Mouse (Mus musculus) cerebral cortex, adult 2 months (tissue): ENCODE results near the gene Il33.

ENCODE experiments used
- WGBS: fragments of 180-500 bp; shearing (Covaris S2); methylation state at CpG from one replicate; pipeline ENCODE4 v1.1.7; 2018; 5-methylcytosine and 5-hydroxymethylcytosine counted together

Il33 gene

GRCm38 (mm10) chr19:29924638-29925258 lies at the start of gene Il33:
TSS of gene Il33 (plus strand) at chr19:29925114.
- 24% methylated on average over 10 of the region's 10 CpGs for WGBS

DNA sequence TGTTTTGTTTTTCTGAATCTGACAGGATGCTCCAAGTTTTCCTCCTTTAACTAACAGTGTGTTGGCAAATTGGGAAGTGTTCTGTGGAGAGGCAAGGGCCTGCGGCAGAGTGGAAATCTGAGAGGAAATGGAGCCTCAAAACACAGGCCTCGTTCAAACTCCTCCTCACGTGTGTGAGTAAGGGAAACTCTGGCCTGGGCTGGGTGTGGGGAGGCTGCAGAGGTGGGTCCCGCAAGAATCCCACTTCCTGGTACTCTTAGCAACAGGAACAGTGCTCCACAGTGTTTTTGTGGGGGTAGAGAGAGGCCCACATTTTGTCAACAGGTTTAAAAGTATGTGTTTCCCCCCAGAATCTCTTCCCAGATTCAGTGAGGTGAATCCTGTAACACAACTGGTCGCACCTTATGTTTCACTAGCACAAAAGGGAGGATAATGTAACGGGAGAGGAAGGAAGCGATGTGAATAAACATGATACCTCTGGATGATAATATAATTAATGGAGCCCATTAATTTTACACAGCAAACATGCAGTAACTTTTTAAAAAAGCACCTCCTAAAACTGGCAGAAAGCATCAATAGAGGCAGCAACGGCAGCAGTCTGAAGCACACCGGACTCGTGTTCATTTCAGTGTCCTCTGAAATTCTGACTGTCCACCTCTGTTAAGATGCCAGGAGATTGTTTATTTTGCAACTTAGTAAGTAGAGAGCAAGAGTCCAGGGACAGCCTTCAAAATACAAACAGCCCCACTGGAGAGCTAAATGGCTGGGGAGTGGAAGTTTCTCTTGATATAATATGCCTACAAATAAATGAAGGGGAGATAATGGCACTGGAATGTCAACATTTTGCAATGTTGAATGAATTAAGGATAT lies 47.3 kb upstream of the Il33 start:
- WGBS = 76% methylated on average over 10 of the region's 10 CpGs

GRCm38 (mm10) chr19:29878896-29879504 lies 45.9 kb upstream of the Il33 start:
- WGBS = 92% methylated on average over 8 of the region's 8 CpGs

DNA sequence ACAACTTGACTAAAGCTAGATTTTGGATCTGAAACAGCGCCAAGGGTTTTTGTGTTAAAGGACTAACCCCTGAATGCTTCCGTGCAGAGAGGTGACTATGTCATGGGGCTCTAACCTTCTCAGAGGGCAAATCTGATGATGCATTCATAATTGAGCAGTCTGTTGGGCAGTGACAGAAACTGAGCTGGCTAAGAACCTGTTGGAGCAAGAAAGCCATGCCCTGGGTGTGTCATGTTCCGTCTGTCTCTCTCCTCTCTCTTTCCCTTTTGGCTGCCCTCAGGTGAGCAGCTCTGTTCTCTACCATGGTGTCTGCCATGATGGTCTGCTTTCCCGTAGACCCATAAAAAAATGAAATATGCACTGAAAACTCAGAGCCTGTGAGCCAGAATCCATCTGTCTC lies 44.0 kb upstream of the Il33 start:
- 84% methylated on average over 4 of the region's 4 CpGs for WGBS

DNA sequence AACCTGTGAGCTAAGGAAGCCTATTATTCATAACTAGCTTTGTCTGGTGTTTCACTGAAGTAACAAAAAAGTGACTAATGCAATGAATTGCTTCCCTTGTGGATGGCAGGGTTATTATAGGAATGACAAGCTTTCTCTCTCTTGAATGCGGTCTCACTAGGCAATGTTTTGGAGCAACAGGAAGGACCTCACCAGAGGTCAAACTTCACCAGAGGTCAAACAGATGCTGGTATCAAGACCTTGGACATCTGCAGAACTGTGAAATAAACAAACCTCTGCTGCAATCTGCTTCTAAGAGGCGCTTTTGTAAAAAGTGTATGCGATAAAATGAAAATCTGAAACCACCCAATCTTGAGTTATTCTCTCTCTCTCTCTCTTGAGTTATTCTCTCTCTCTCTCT lies 42.2 kb upstream of the Il33 start:
- WGBS = 80% methylated on average over 3 of the region's 3 CpGs

- 70% methylated on average over 6 of the region's 6 CpGs for WGBS
Observed at GRCm38 (mm10) chr19:29885548-29885947, 39.4 kb upstream of the Il33 start.

DNA sequence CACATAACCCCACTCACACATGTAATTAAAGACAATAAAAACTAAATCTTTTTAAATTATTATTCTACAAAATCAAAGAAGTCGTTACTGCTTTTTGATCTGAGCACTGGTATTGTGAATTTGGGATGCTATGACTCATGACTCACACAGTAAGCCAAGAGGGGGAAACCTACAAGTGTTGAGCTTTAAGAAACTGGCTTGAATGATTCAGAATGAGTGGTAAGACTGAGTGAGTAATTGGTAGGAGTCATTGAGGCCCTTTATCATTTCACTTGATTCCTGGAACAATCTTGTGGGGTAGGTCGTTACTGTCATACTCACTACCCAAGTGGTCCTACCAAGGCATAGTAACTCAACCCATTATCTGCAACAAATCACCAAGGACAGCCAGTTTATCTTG lies 37.4 kb upstream of the Il33 start:
- WGBS = 49% methylated on average over 2 of the region's 2 CpGs

- WGBS = 71% methylated on average over 6 of the region's 6 CpGs
Observed at GRCm38 (mm10) chr19:29888946-29889345, 36.0 kb upstream of the Il33 start.

DNA sequence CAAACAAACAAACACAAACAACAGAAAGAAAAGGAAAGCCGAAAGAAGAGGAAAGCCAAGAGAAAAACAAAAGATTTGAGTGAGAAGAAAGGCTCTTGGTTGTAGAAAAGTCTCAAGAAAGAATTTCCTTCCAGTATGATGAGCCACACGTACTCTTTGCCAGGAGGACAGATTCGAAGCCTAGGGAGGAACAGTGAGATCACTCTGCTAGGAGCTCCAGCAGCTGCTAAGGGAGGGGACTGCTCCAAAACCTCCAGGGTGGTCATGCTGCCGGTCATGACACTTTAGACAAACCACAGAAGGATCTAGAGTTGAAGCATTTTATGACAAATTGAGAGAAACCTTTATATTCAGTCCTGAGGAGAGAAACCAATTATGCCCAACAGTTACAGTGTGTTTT lies 32.9 kb upstream of the Il33 start:
- 74% methylated on average over 4 of the region's 4 CpGs for WGBS

- WGBS = 82% methylated on average over 6 of the region's 6 CpGs
Observed at GRCm38 (mm10) chr19:29892786-29893185, 32.1 kb upstream of the Il33 start.

DNA sequence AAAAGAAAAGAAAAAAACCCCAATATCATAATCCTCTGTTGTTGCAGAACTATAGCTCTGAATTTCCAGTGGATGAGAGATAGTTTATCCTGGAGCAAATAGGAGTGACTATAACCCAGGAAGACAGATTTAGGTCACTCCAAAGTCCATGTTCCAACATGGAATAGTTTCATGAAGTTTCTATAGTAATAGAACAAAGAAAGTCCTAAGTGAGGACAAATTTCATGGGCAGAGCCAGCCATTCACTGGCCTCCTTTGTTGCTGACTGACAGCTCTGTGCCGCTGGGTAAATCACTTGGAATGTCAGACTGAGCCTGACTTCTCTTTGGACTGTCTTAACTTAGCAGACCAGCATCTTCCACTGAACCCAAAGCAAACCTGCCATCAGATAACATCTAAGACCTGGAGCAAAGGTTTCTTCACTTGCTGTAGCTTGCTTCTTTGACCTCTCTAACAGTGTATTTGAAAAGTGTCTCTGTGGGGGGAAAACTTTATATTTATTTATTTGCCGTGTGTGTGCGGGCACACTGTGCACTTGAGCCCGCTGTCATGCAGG lies 31.1 kb upstream of the Il33 start:
- WGBS = 81% methylated on average over 4 of the region's 4 CpGs

DNA sequence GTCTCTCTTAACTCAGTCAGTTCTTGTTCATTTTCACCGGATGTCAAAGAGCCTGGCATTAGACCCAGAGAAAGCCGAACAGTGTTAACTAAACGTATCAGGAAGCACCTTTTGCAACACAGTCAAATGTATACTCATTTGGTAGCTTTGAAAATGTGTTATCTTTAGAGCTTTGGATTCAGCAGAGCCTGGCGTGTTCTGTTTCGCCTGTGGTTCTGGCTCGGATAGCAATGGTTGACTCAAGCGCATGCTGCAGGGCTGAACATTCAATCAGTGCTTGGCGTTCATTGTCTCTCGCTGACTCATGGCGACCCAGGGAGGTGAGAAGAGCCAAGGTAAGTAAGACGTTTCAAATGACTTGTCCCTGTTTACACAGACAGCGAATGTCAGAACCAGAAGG lies 30.5 kb upstream of the Il33 start:
- 80% methylated on average over 12 of the region's 12 CpGs for WGBS

DNA sequence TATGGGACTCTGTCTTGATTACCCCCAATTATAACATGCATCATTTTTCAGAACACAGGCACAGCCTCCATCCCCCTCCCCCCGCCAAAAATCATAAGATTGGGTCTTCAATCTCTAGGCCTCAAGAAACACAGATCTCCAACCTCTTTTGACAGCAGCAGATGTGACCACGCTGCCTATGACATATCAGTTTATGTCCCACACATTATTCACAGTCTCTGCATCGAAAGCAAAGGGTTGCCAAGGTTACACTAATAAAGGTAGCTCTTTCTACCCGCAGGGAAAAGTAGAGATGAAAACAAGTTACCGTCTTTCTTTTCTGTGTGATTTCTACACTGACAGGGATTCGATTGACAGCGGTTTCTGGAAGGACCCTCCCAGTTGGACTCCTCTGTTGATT lies 29.9 kb upstream of the Il33 start:
- WGBS = 83% methylated on average over 7 of the region's 7 CpGs

DNA sequence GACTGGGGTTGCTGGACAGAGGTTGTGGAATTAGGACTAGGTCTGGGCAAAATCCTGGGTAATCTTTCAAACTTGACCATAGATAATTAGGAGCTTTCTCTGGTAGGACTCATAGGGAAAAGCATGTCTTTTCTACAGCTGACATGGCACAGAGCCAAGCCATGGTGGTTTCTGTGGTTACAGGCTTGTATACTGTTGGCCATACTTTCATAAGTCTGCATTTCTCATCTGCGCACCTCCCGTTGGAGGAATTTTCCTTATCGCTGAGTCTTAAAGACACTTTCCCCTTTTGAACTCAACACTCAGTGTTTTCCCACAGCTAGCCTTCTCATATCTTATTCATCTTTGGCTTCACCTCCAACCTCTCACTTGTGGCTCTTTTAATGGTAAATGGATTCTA lies 24.6 kb upstream of the Il33 start:
- 95% methylated on average over 3 of the region's 3 CpGs for WGBS

GRCm38 (mm10) chr19:29902343-29903070 lies 22.4 kb upstream of the Il33 start:
- 63% methylated on average over 4 of the region's 4 CpGs for WGBS

- 57% methylated on average over 1 of the region's 1 CpGs for WGBS
Observed at GRCm38 (mm10) chr19:29905896-29906295, 19.0 kb upstream of the Il33 start.

- 39% methylated on average over 1 of the region's 1 CpGs for WGBS
Observed at GRCm38 (mm10) chr19:29909166-29909565, 15.7 kb upstream of the Il33 start.

- 85% methylated on average over 6 of the region's 6 CpGs for WGBS
Observed at GRCm38 (mm10) chr19:29911919-29912318, 13.0 kb upstream of the Il33 start.

DNA sequence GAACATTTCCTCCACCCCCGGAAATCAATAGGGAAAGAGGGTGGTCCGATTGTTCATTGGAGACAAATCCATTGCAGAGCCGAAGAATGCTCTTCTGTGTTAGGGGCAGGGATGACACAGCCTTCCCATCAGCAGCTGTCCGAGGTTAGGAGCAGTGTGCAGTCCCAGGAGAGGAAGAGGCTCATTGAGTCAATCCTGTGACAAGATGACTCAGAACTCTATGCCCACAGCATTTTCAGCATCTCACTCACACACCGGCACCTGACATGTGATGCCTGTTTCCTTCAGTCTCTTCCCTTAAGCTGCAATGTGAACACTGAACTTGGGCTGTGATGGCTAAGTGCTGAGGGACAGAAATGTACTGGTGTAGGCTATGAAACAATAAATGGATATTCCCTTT lies 7.5 kb upstream of the Il33 start:
- 57% methylated on average over 5 of the region's 5 CpGs for WGBS

DNA sequence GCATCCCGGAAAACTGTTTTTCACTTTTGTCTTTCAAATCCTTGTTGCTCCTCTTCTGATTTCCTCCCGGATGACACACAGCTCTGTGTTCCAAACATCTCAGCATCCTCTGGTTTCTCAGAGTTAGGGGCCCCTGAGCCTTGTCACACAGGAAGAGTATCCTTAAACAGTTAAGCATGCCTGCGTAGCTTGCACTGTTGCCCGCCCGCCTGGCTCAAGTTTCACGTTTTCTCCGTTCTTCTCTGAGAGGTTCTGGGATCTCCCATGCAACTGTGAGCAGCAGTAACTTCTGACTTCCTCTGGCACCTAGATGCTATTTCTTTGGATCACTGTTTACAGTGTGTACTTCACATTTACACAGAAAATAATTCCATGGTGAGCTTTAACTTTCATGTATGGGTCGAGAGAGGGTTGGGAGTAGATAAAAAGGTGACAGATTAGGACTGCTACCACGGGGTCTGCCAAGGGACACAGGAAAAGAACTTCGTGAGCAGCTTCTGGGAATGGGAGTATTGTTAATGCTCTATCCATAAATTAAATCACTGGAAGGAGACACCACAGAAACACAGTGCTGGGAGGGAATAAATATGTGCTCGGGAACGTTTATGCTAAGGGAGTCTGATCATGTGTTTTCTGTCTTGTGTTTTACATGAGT lies 1.3 kb downstream of the Il33 start:
- 64% methylated on average over 12 of the region's 12 CpGs for WGBS

DNA sequence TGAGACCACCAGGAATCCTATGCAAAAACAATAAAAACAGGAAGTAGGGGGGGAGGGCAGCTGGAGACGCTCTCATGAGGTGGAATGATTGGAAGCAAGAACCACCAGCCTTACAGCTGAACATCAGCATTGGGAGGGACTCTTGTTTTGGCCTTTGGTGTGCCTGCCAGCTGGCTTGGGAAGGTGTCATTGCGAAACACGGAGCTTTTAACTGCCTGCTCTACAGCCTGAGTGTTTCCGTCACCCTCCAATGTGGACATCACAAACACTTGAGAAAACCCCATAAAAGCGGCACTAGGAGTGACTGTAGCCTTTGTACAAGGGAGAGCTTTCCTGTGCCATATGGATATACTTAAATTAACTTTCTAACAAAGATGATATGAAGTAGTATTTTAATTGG lies 5.4 kb downstream of the Il33 start:
- 61% methylated on average over 5 of the region's 5 CpGs for WGBS
